Mouse (Mus musculus) midbrain, embryonic 11.5 days (tissue): Measurements from ENCODE around the gene Azin2. TPM values are rescaled to one million over a fixed set of nuclear protein-coding genes. Genes with fewer than 3 reads are reported as not detected.
A peak's percentile ranks its signal among the peaks of the same experiment; 100 is the strongest.

ENCODE experiments used
- ATAC-seq: fragments of 200-750 bp; cut with Nextera tagmentation; 2 replicates; pipeline ENCODE4 v1.8.0; 2017; ENCODE audit warnings: moderate TSS enrichment, moderate library complexity; ENCODE audit not compliant: low FRiP score
- DNase-seq: peaks from one replicate; pipeline ENCODE4 v3.0.0; 2015; ENCODE audit warnings: low spot score; ENCODE audit errors: missing footprints
- H3K27ac ChIP-seq: fragments of 300-500 bp; sonication (generic); 2 replicates; pipeline ENCODE4 v1.5.1; 2014; ENCODE audit warnings: low read depth, low read length
- H3K27me3 ChIP-seq: fragments of 300-500 bp; sonication (generic); 2 replicates; pipeline ENCODE4 v1.6.1; 2014; ENCODE audit warnings: mild to moderate bottlenecking, low read length, moderate library complexity, mixed read lengths; ENCODE audit not compliant: control insufficient read depth, insufficient read depth
- H3K36me3 ChIP-seq: fragments of 300-500 bp; sonication (generic); 2 replicates; pipeline ENCODE4 v1.6.1; 2014; ENCODE audit warnings: mild to moderate bottlenecking, low read length, moderate library complexity, mixed read lengths; ENCODE audit not compliant: control insufficient read depth, insufficient read depth
- H3K4me1 ChIP-seq: fragments of 300-500 bp; sonication (generic); 2 replicates; pipeline ENCODE4 v1.6.1; 2014; ENCODE audit warnings: low read length; ENCODE audit not compliant: control insufficient read depth, insufficient read depth
- H3K4me2 ChIP-seq: fragments of 300-500 bp; sonication (generic); 2 replicates; pipeline ENCODE4 v1.6.1; 2014; ENCODE audit warnings: mild to moderate bottlenecking, moderate library complexity
- H3K4me3 ChIP-seq: fragments of 300-500 bp; sonication (generic); 2 replicates; pipeline ENCODE4 v1.5.1; 2014; ENCODE audit warnings: low read depth, low read length
- H3K9ac ChIP-seq: fragments of 300-500 bp; sonication (generic); 2 replicates; pipeline ENCODE4 v1.6.1; 2014; ENCODE audit warnings: low read length
- H3K9me3 ChIP-seq: fragments of 300-500 bp; sonication (generic); 2 replicates; pipeline ENCODE4 v1.6.1; 2016; ENCODE audit warnings: low read length; ENCODE audit not compliant: control insufficient read depth
- WGBS: fragments of 180-500 bp; shearing (Covaris S2); extraction: QIAGEN DNeasy Blood & Tissue Kit; methylation state at CpG from one replicate; pipeline ENCODE4 v1.1.7; 2014; 5-methylcytosine and 5-hydroxymethylcytosine counted together
- polyA plus RNA-seq: library from polyadenylated mRNA; unstranded; fragments of >200 nt; fragmentation: Nextera tagmentation; extraction: Ambion mirVana; gene quantifications from 2 replicates; pipeline ENCODE4 v1.2.1, GENCODE M21; 2014

Azin2 gene
- polyA plus RNA-seq, 1 experiment from 2014 or later, result 11.5 TPM

DNA sequence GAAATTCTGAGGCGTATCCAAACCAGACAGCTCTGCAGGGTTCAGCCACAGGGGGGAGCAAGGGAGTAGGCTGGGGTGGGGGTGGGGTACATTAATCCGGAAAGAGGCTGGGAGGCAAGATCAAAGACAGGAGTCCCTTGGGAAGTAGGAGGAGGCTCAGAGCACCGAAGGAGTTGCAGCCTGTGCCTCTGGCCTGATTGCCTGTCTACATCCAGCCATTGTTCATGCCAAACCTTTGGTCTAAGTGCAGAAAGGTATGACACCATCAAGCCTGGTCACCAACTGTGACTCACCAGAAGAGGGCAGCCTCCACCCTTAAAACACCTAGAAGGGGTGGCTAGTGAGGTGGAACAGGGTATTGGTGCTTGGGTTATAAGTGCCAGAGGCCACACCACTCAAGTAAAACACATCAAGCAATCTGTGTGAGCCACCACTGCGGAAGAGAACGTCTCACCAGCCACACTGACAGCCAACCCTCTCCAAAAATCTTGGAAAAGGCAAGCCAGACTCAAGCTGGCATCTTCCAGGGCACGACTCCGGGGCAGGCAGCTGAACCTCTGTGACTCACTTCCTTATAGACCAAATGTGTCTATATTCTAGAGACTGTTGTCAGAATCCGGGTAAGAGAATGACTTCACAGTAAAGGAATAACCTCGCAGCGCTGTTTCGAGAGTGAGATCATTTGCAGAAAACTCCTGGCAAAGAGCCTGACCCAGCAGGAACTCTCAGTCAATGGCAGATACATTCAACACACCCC lies 4.9 kb downstream of the Azin2 start:
- no peak overlapping the region for H3K4me2 ChIP-seq
- DNase-seq (peak; percentile 94), ATAC-seq (peak; percentile 60; the same call in 1 of the 2 replicates)
- 50% methylated on average over 11 of the region's 11 CpGs for WGBS
- no peaks in the 10 kb centered on the region for H3K36me3 ChIP-seq
- H3K4me3 ChIP-seq, result no peak overlapping the region
- H3K27ac ChIP-seq, result no peak overlapping the region
- peaks cover 6% of the 10 kb centered on the region for H3K27me3 ChIP-seq
- peaks cover 6% of the 10 kb centered on the region for H3K4me1 ChIP-seq
- no peaks in the 10 kb centered on the region for H3K9me3 ChIP-seq
- H3K9ac ChIP-seq, result no peak overlapping the region

DNA sequence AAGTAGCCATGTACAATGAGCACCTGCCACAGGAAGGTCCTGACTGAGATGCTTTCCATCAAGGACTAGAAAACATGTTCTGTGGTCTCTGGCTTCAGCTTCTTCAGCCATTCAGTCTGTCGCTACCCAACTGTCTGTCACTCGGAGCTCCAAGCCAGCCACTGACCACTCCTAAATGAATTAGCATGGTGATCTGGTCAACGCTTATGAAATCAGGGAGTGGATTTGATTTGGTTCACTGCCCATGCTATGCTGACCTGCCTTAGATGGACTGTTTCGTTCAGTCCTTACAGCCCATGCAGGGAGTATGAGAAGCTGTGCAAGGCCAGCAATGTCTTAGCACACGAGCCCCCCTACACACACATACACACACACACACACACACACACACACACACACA lies 8.4 kb downstream of the Azin2 start:
- Histone ChIP-seq H3K9me3 (no peaks in the 10 kb centered on the region), H3K4me3 (no peak overlapping the region), H3K27ac (no peak overlapping the region), H3K27me3 (no peaks in the 10 kb centered on the region), H3K36me3 (no peaks in the 10 kb centered on the region), H3K4me2 (no peak overlapping the region), H3K4me1 (no peaks in the 10 kb centered on the region; the same call in 1 of the 2 replicates), H3K9ac (no peak overlapping the region)
- ATAC-seq (no peak), DNase-seq (no peak)
- WGBS, result 84% methylated on average over 5 of the region's 5 CpGs

DNA sequence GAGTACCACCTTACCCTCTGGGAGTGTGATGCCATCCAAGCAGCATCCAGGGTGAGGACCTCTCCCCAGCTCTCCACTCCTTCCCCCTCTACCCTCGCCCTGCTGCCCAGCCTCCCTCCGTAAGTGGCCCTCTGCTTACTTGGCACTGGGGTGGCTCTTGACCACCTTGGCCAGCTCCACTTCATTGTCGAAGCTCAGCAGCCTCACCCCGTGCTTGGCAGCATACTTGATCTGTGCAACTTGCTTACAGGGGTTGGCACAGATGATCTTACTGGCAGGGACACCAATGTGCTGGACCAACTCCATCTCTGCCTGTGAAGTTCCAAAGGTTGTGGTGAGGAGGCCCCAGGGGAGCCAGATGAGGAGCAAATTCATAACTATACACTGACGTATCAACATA lies 11.8 kb downstream of the Azin2 start:
- H3K27me3 ChIP-seq, result no peaks in the 10 kb centered on the region

DNA sequence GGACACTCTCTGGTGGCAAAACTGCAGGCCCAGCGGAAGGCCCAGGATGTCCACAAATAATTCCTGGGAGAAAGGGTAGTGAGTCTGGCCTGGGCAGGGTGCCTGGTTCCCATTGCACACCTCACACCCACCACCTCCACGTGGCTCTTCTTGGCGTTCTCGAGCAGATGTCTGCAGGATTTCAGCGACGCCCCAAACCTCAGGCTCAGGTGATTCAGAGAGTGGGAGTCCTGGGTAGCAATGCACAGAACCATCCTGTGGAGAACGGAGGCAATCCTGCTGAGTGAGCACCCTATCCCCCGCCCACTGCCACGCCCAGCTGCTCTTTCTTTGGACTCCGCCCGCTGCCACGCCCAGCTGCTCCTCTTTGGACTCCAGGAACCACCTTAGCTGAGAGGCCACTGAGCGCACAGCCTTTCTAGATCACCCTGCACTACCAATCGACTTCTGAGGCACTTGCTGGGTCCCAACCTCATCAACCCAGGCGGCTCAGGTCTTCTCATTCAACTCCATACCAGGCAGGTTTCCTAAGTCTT lies 12.7 kb downstream of the Azin2 start:
- DNase-seq (no peak), ATAC-seq (no peak)
- no peaks in the 10 kb centered on the region for H3K36me3 ChIP-seq
- H3K27ac ChIP-seq, result no peak overlapping the region
- peaks cover 3% of the 10 kb centered on the region for H3K4me1 ChIP-seq
- H3K9ac ChIP-seq, result no peak overlapping the region
- H3K4me2 ChIP-seq, result no peak overlapping the region
- WGBS, result 49% methylated on average over 15 of the region's 15 CpGs
- no peaks in the 10 kb centered on the region for H3K27me3 ChIP-seq
- no peaks in the 10 kb centered on the region for H3K9me3 ChIP-seq
- H3K4me3 ChIP-seq, result no peak overlapping the region

More for the DNA sequence above, 11.8 kb downstream of the Azin2 start:
- H3K9ac ChIP-seq, result no peak overlapping the region
- no peaks in the 10 kb centered on the region for H3K9me3 ChIP-seq
- 85% methylated on average over 5 of the region's 5 CpGs for WGBS
- no peak for DNase-seq
- H3K36me3 ChIP-seq, result no peaks in the 10 kb centered on the region
- peaks cover 3% of the 10 kb centered on the region for H3K4me1 ChIP-seq
- no peak overlapping the region for H3K4me3 ChIP-seq
- H3K27ac ChIP-seq, result no peak overlapping the region
- no peak overlapping the region for H3K4me2 ChIP-seq
- no peak for ATAC-seq

DNA sequence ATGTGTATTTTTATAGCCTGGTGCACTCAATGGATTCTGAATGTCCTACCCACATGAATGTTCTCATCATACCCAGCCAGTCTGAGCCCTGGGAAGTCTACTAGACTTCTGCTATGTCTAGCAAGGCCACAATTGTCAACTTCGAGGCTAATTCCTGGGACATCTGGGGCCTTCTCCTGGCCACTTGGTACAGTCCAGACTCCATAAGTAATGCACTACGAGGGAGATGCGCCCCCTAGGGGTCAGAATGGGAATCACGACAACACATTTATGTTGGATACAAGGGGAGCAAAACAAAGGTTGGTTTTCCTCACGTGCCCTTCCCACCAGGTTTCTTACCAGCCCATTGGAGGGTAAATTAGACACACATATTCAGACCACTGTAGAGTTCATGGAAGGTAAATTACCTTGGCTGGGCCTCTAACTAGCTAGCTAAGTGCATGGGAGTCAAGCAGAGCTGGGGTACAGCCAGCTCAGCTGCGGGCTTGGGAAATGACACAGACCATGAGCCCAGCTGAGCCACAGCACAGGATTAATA lies 14.0 kb downstream of the Azin2 start:
- H3K36me3 ChIP-seq, result no peaks in the 10 kb centered on the region
- H3K9me3 ChIP-seq, result no peaks in the 10 kb centered on the region
- H3K4me1 ChIP-seq, result peaks cover 3% of the 10 kb centered on the region
- no peak for ATAC-seq
- H3K27me3 ChIP-seq, result no peaks in the 10 kb centered on the region
- H3K9ac ChIP-seq, result no peak overlapping the region
- no peak overlapping the region for H3K4me3 ChIP-seq
- WGBS, result 29% methylated on average over 6 of the region's 6 CpGs
- H3K27ac ChIP-seq, result no peak overlapping the region
- peak; percentile 96 for DNase-seq
- no peak overlapping the region for H3K4me2 ChIP-seq

DNA sequence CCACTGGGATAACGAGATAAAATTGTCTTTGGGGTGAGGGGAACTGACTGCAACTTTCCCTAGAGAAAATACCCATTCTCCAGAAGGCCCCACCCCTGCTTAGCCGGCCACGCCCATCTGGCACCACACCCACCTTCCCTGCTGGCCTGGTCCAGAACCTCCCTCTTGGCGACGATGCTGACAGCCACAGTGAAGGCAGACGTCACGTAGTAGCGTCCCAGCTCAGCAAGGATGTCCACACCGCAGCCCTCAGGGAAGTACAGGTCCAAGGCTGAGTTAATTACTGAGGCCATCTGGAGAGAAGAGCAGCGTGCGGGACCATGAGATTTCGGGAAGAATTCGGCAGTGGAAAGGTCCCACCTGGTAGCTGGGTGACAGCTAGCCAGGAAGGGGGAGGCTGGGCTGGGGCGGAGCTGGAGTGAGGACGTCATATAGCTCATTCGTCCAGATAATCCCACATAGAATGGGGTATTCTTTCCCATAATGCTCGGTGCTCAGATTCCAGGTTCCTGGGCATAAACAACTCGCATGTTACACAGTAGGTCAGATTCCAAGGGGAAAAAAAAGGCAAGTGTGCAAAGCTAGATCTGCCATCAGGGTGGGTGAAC lies 14.8 kb downstream of the Azin2 start:
- ATAC-seq (0 out of 2 replicates have a peak, but pooled peaks have one; percentile 33), DNase-seq (no peak)
- Histone ChIP-seq H3K9ac (no peak overlapping the region), H3K9me3 (no peaks in the 10 kb centered on the region), H3K36me3 (no peaks in the 10 kb centered on the region), H3K4me1 (peaks cover 3% of the 10 kb centered on the region), H3K4me3 (no peak overlapping the region), H3K27me3 (no peaks in the 10 kb centered on the region), H3K27ac (no peak overlapping the region), H3K4me2 (no peak overlapping the region)
- 17% methylated on average over 18 of the region's 18 CpGs for WGBS

DNA sequence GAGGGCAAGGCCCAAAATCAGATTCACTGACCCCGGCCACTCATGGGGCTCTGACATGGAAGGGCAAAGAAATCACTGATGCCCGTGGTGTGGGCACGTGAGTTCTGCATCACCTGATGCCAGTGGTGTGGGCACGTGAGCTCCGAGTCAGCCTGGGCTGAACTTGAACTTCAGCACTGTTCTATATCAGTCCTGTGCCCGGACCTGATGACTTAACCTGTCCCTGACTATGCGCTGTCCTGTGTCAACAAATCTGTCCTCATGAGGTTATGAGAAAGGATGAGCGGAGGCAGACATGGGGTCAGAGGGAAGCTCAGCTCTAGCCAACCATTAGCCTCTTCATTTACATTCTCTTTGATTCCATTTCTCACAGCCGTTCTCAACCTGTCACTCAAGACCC lies 15.5 kb downstream of the Azin2 start:
- Histone ChIP-seq H3K4me3 (no peak overlapping the region), H3K9me3 (no peaks in the 10 kb centered on the region), H3K36me3 (no peaks in the 10 kb centered on the region), H3K27me3 (no peaks in the 10 kb centered on the region), H3K9ac (no peak overlapping the region), H3K4me2 (no peak overlapping the region), H3K27ac (no peak overlapping the region), H3K4me1 (peaks cover 3% of the 10 kb centered on the region)
- peak; percentile 76 for DNase-seq
- WGBS, result 79% methylated on average over 9 of the region's 9 CpGs
- ATAC-seq, result peak; percentile 40; the same call in 1 of the 2 replicates

DNA sequence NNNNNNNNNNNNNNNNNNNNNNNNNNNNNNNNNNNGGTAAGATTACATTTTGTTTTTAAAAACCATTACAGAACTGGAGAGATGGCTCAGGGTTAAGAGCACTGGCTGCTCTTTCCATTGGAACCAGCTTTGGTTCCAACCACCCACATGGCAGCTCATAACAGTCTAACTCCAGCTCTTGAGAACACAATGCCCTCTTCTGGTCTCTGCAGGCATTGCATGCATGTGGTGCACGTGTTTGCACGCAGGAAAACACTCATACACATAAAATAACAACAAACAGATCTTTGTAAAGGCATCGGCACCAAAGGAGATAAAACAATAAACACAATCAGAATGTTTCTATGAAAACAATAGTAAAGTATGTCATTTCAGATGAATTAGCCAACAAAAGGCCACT lies 19.9 kb downstream of the Azin2 start:
- WGBS, result 52% methylated on average over 3 of the region's 3 CpGs
- H3K4me2 ChIP-seq, result no peak overlapping the region
- ATAC-seq, result no peak

DNA sequence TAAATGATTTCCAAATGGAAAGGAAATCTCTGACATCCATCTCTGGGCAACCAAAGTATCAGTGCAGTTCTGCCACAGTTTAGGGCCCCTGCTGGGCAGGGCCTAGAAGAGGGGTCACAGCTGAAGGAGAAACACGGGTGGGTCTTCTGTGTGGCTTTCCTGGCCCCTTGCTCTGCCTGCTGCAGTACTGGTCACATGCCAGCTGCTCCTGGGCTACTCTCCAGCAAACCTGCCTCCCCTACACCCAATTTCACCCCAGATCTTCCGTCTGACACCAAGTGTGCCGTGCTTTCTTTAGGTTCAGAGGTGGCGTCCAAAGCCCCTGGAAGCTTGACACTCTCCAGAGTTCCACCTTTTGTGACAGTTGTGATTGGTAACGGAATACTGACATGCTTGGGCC lies 26.6 kb downstream of the Azin2 start:
- Histone ChIP-seq H3K27ac (no peak overlapping the region), H3K36me3 (no peaks in the 10 kb centered on the region), H3K4me2 (no peak overlapping the region), H3K4me3 (no peak overlapping the region), H3K27me3 (no peaks in the 10 kb centered on the region), H3K4me1 (no peaks in the 10 kb centered on the region), H3K9ac (no peak overlapping the region), H3K9me3 (no peaks in the 10 kb centered on the region)
- WGBS, result 80% methylated on average over 5 of the region's 5 CpGs
- ATAC-seq, result no peak
- no peak for DNase-seq

More for the DNA sequence above, 19.9 kb downstream of the Azin2 start:
- Histone ChIP-seq H3K36me3 (no peaks in the 10 kb centered on the region), H3K4me1 (peaks cover under 1% of the 10 kb centered on the region), H3K9me3 (no peaks in the 10 kb centered on the region), H3K27ac (no peak overlapping the region), H3K4me3 (no peak overlapping the region), H3K27me3 (no peaks in the 10 kb centered on the region), H3K9ac (no peak overlapping the region)
- DNase-seq, result peak; percentile 69
